Mouse (Mus musculus) right cerebral cortex, postnatal 4 days (tissue): ENCODE measurements around the gene Serpina3m.
"Not testable (repeated sequence)": the region's sequence is repeated elsewhere in the genome, so short reads cannot be mapped to it uniquely, and the experiment has no call there.

ENCODE experiments used
- DNase-seq: peaks from one replicate; pipeline ENCODE4 v3.0.0-alpha.2; 2022

Gene Serpina3m

GRCm38 (mm10) chr12:104391057-104391456 is 52.8 kb downstream of the Serpina3m start:
- not testable (repeated sequence) for DNase-seq

- no peak for DNase-seq
Measured at GRCm38 (mm10) chr12:104403968-104404367, 65.7 kb downstream of the Serpina3m start.

- DNase-seq = no peak
Measured at GRCm38 (mm10) chr12:104406454-104406885, 68.2 kb downstream of the Serpina3m start, which contains the start of gene Serpina3n. Gene Serpina3n (plus strand): TSS chr12:104406729.

GRCm38 (mm10) chr12:104412507-104412906 is 74.2 kb downstream of the Serpina3m start:
- DNase-seq = no peak

- DNase-seq = no peak
Measured at GRCm38 (mm10) chr12:104414576-104414975, 76.3 kb downstream of the Serpina3m start.

GRCm38 (mm10) chr12:104415625-104416315 is 77.5 kb downstream of the Serpina3m start:
- no peak for DNase-seq

- peak; percentile 95 for DNase-seq
Measured at GRCm38 (mm10) chr12:104418340-104419135, 80.3 kb downstream of the Serpina3m start.

GRCm38 (mm10) chr12:104419136-104419462 is 80.8 kb downstream of the Serpina3m start:
- DNase-seq = no peak

- no peak for DNase-seq
Measured at GRCm38 (mm10) chr12:104422615-104423392, 84.5 kb downstream of the Serpina3m start.

- DNase-seq = no peak
Measured at GRCm38 (mm10) chr12:104425591-104425990, 87.3 kb downstream of the Serpina3m start.

GRCm38 (mm10) chr12:104426915-104427314 is 88.6 kb downstream of the Serpina3m start:
- DNase-seq = peak; percentile 39

- no peak for DNase-seq
Measured at GRCm38 (mm10) chr12:104431359-104431758, 93.1 kb downstream of the Serpina3m start.

- DNase-seq = no peak
Measured at GRCm38 (mm10) chr12:104433214-104433613, 94.9 kb downstream of the Serpina3m start.

GRCm38 (mm10) chr12:104433951-104434735 is 95.9 kb downstream of the Serpina3m start:
- no peak for DNase-seq

GRCm38 (mm10) chr12:104440087-104440760 is 101.9 kb downstream of the Serpina3m start:
- peak; percentile 93 for DNase-seq

GRCm38 (mm10) chr12:104443716-104444115 is 105.4 kb downstream of the Serpina3m start:
- DNase-seq = no peak
